11 mouse cellular contexts compared by ENCODE assay signal in the genomic region with DNA sequence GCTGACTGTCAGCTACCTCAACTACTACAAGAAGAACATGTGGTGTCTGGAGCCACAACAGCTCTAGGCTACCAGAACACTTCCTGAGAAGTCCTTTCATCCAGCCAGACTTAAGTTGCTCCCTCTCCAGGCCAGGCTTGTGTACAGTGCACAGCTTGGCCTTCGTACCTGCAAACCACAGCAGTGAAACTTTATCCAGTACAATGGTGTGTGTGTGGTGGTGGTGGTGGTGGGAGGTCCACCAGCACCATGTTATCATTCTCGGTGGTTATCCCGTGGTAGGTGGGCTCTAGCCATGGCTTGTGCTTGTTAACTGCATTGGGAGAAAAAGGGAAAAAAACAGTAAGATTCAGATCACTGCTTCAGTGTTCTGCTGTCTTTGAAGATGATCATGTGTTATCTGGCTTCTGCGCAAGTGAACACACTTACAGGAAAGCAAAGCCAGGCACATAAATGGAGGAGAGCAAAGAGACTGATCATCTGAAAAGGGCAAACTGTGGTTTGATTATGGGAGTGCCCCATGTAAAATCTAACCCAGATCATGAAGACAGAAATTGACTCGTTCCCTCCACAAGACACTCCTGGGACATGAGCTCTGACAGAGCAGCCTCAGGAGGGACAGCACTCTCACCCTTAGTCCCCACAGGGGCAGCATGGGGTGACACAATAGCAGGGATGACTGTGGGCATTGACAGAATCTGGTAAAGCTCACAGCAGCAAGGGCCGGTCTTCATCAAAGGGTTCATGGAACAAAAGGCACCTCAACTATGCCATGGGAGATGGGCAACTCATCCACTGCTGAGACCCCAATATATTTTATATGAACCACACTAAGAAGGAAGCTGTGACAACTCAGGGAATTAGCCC. TPM values are rescaled to one million over a fixed set of nuclear protein-coding genes. Genes with fewer than 3 reads are reported as not detected.
A peak's percentile ranks its signal among the peaks of the same experiment; 100 is the strongest.
DNase-seq lines count a peak whose midpoint lies in the region; ATAC-seq lines count a peak whose summit lies in the region.
"Not testable (repeated sequence)": the region's sequence is repeated elsewhere in the genome, so short reads cannot be mapped to it uniquely, and the experiment has no call there.
"Had no signal": no experiment of that assay in that cellular context is flagged by ENCODE, and none has a peak within 500 bp of the region (broad histone marks: within the 10 kb centered on the region; RNA-seq: fewer than 3 reads in every experiment).

No protein-coding gene starts in this region.

- DNase-seq in adrenal gland, postnatal 14 days: peak; percentile 7
- peak; percentile 62 for DNase-seq in forebrain, embryonic 11.5 days (ENCODE audit: low spot score)
- DNase-seq in lung, postnatal 4 days: peak; percentile 38 to 43

- H3K4me2 ChIP-seq in forebrain, embryonic 11.5 days (ENCODE audit: low read depth, low read length, severe bottlenecking); heart, embryonic 12.5 days; limb, embryonic 13.5 days (replicated peaks); neural tube, embryonic 12.5 days (replicated peaks): not testable (repeated sequence)

- not testable (repeated sequence) for H3K27me3 ChIP-seq in forebrain, embryonic 11.5 days (ENCODE audit: control insufficient read depth, insufficient read depth, low read length); heart, embryonic 12.5 days (replicated peaks); limb, embryonic 13.5 days; neural tube, embryonic 12.5 days (replicated peaks)

- not testable (repeated sequence) for H3K4me3 ChIP-seq in forebrain, embryonic 11.5 days (ENCODE audit: low read depth, low read length); heart, embryonic 12.5 days; limb, embryonic 13.5 days; neural tube, embryonic 12.5 days

- peaks cover 43% of the 10 kb centered on the region for H3K9me3 ChIP-seq in forebrain, embryonic 11.5 days (ENCODE audit: control insufficient read depth, low read length)
- peaks cover 54% of the 10 kb centered on the region for H3K9me3 ChIP-seq in heart, embryonic 12.5 days (replicated peaks)
- H3K9me3 ChIP-seq in limb, embryonic 13.5 days: peaks cover 60% of the 10 kb centered on the region
- H3K9me3 ChIP-seq in neural tube, embryonic 12.5 days: peaks cover 55% of the 10 kb centered on the region

- H3K27ac ChIP-seq in forebrain, embryonic 11.5 days (ENCODE audit: low read depth, low read length); heart, embryonic 12.5 days (ENCODE audit: poor library complexity, severe bottlenecking); limb, embryonic 13.5 days; neural tube, embryonic 12.5 days: not testable (repeated sequence)

- WGBS in forebrain, embryonic 11.5 days: 82% methylated on average over 6 of the region's 6 CpGs
- WGBS in heart, embryonic 12.5 days: 67% methylated on average over 6 of the region's 6 CpGs
- 76% methylated on average over 6 of the region's 6 CpGs for WGBS in limb, embryonic 13.5 days
- WGBS in neural tube, embryonic 12.5 days: 77% methylated on average over 6 of the region's 6 CpGs

- not testable (repeated sequence) for H3K9ac ChIP-seq in forebrain, embryonic 11.5 days (ENCODE audit: low read length); heart, embryonic 12.5 days; limb, embryonic 13.5 days; neural tube, embryonic 12.5 days

- peak; percentile 89 for ATAC-seq in forebrain, embryonic 11.5 days (replicated peaks; ENCODE audit: low FRiP score)
- ATAC-seq in heart, embryonic 12.5 days (ENCODE audit: insufficient number of reproducible peaks, low FRiP score): peak; percentile 89
- peak; percentile 41 for ATAC-seq in inflammation-experienced regulatory T-cells, adult 6 months
- peak; percentile 87 for ATAC-seq in limb, embryonic 13.5 days (ENCODE audit: low FRiP score, low read depth)
- ATAC-seq in neural tube, embryonic 12.5 days (ENCODE audit: low FRiP score, low read depth): peak; percentile 80

- not testable (repeated sequence) for H3K4me1 ChIP-seq in forebrain, embryonic 11.5 days (replicated peaks; ENCODE audit: control insufficient read depth, insufficient read depth, low read length); heart, embryonic 12.5 days (replicated peaks); limb, embryonic 13.5 days; neural tube, embryonic 12.5 days

- H3K36me3 ChIP-seq in forebrain, embryonic 11.5 days (ENCODE audit: control insufficient read depth, insufficient read depth, low read length); heart, embryonic 12.5 days; limb, embryonic 13.5 days; neural tube, embryonic 12.5 days: not testable (repeated sequence)

RNA-seq across cellular contexts. Expression of a gene that starts 17.8 kb away (rescaled TPM):
- total RNA-seq in adrenal gland, postnatal 14 days (2021): not detected in 2 replicates
- polyA plus RNA-seq in forebrain, embryonic 11.5 days (2014; fragmentation: Nextera tagmentation; extraction: Ambion mirVana): 0.20 TPM in 1 of 2 replicates, not detected in the other
- polyA plus RNA-seq in heart, embryonic 12.5 days (2016; fragmentation: Nextera tagmentation; extraction: Ambion mirVana): 0.23 and 0.49 TPM in 2 replicates
- not detected for polyA plus RNA-seq in inflammation-experienced regulatory T-cells, adult 6 months (2017; shearing (Covaris generic))
- 0.18 TPM in 1 of 2 replicates, not detected in the other for polyA plus RNA-seq in limb, embryonic 13.5 days (2015; fragmentation: Nextera tagmentation; extraction: Ambion mirVana)
- 0.28 TPM in 1 of 2 replicates, not detected in the other for polyA plus RNA-seq in neural tube, embryonic 12.5 days (2016; fragmentation: Nextera tagmentation; extraction: Ambion mirVana)
- total RNA-seq: layer of hippocampus, postnatal 25 days had no signal
- polyA plus RNA-seq: adrenal gland, adult 2 months; lung, adult 2 months had no signal

RNA-seq across cellular contexts. Expression of a gene that starts 37.8 kb away (rescaled TPM):
- 0.19 TPM in 1 of 2 replicates, not detected in the other for total RNA-seq in adrenal gland, postnatal 14 days (2021)
- 0.31 TPM in 1 of 2 replicates, not detected in the other for polyA plus RNA-seq in forebrain, embryonic 11.5 days (2014; fragmentation: Nextera tagmentation; extraction: Ambion mirVana)
- not detected in 2 replicates for polyA plus RNA-seq in heart, embryonic 12.5 days (2016; fragmentation: Nextera tagmentation; extraction: Ambion mirVana)
- 1 to 10 TPM in 1 of 3 experiments, under 1 TPM in 2; 0.54 to 1.0 (median 0.65) TPM for polyA plus RNA-seq in inflammation-experienced regulatory T-cells, adult 6 months (2017; shearing (Covaris generic))
- 0.13 and 0.15 TPM in 2 replicates for polyA plus RNA-seq in limb, embryonic 13.5 days (2015; fragmentation: Nextera tagmentation; extraction: Ambion mirVana)
- 0.08 and 0.09 TPM in 2 replicates for polyA plus RNA-seq in neural tube, embryonic 12.5 days (2016; fragmentation: Nextera tagmentation; extraction: Ambion mirVana)
- total RNA-seq: gastrocnemius, postnatal 10 days had no signal
- polyA plus RNA-seq: adrenal gland, adult 2 months; lung, adult 2 months had no signal

Comparison
In these comparisons a context has a peak if more than half of its experiments do, and no peak if none do; other contexts are left out.
1. DNase-seq: peak in every context shown above with its lines; median percentile 62 in forebrain, embryonic 11.5 days; 40 in lung, postnatal 4 days; 7 in adrenal gland, postnatal 14 days.